Comparison of ENCODE assay signal across 8 mouse cellular contexts in genomic region chr17:63498717-63499635, GRCm38 (mm10). TPM values are rescaled to one million over a fixed set of nuclear protein-coding genes. Genes with fewer than 3 reads are reported as not detected.
DNase-seq lines count a peak whose midpoint lies in the region; ATAC-seq lines count a peak whose summit lies in the region.

No protein-coding gene starts in this region.

- H3K27me3 ChIP-seq in embryonic facial prominence, embryonic 13.5 days, result no peaks in the 10 kb centered on the region
- H3K27me3 ChIP-seq in heart, embryonic 15.5 days, result no peaks in the 10 kb centered on the region

- no peaks in the 10 kb centered on the region for H3K9me3 ChIP-seq in embryonic facial prominence, embryonic 13.5 days
- H3K9me3 ChIP-seq in heart, embryonic 15.5 days (replicated peaks), result no peaks in the 10 kb centered on the region

- H3K4me1 ChIP-seq in embryonic facial prominence, embryonic 13.5 days, result peaks cover 41% of the 10 kb centered on the region
- H3K4me1 ChIP-seq in heart, embryonic 15.5 days (replicated peaks), result peaks cover 31% of the 10 kb centered on the region

- peaks cover 9% of the 10 kb centered on the region; the same call in 1 of the 2 replicates for H3K36me3 ChIP-seq in embryonic facial prominence, embryonic 13.5 days
- no peaks in the 10 kb centered on the region for H3K36me3 ChIP-seq in heart, embryonic 15.5 days

- peak overlapping the region; percentile 99 for H3K9ac ChIP-seq in embryonic facial prominence, embryonic 13.5 days
- peak overlapping the region; percentile 96 for H3K9ac ChIP-seq in heart, embryonic 15.5 days

- DNase-seq in CD4-positive, CD25-positive, alpha-beta regulatory T cell, adult 2 months (ENCODE audit: low read depth, low spot score), result peak; percentile 61
- DNase-seq in adrenal gland, adult 8-10 months, result peak; percentile 30
- DNase-seq in kidney, postnatal 36 days, result peak; percentile 43 to 72
- peak; percentile 24 for DNase-seq in lung, postnatal 25 days (ENCODE audit: low spot score)
- DNase-seq in retina, embryonic 14.5 days (ENCODE audit: low spot score), result peak; percentile 65
- DNase-seq in urinary bladder, postnatal 25 days (ENCODE audit: low spot score), result peak; percentile 33

- 1% methylated on average over 42 of the region's 90 CpGs for WGBS in embryonic facial prominence, embryonic 13.5 days
- under 1% methylated on average over 51 of the region's 90 CpGs for WGBS in heart, embryonic 15.5 days

- peak overlapping the region; percentile 91 for H3K4me3 ChIP-seq in embryonic facial prominence, embryonic 13.5 days
- peak overlapping the region; percentile 82 for H3K4me3 ChIP-seq in heart, embryonic 15.5 days

- peak; percentile 59 for ATAC-seq in embryonic facial prominence, embryonic 13.5 days (ENCODE audit: insufficient number of reproducible peaks, insufficient read depth, low FRiP score, low TSS enrichment, low read depth)
- peak; percentile 43 for ATAC-seq in heart, embryonic 15.5 days (replicated peaks; ENCODE audit: insufficient number of reproducible peaks, insufficient read depth, low FRiP score, low read depth)

- peak overlapping the region; percentile 98 for H3K27ac ChIP-seq in embryonic facial prominence, embryonic 13.5 days
- H3K27ac ChIP-seq in heart, embryonic 15.5 days, result peak overlapping the region; percentile 99

- H3K4me2 ChIP-seq in embryonic facial prominence, embryonic 13.5 days, result peak overlapping the region; percentile 75
- peak overlapping the region; percentile 80 for H3K4me2 ChIP-seq in heart, embryonic 15.5 days

RNA-seq across cellular contexts. Expression of gene Fbxl17, which starts 0.8 kb away (rescaled TPM):
- 10 to 100 TPM; 35.8 to 48.6 (median 42.7) TPM for total RNA-seq in adrenal gland, adult 8-10 months (2022)
- polyA plus RNA-seq in embryonic facial prominence, embryonic 13.5 days (2015; fragmentation: Nextera tagmentation; extraction: Ambion mirVana), result 7.7 and 8.8 TPM in 2 replicates
- polyA plus RNA-seq in heart, embryonic 15.5 days (2015; fragmentation: Nextera tagmentation; extraction: Ambion mirVana), result 11.1 and 11.7 TPM in 2 replicates

Comparison
In these comparisons a context has a peak if more than half of its experiments do, and no peak if none do; other contexts are left out.
1. Peak in every context shown above with its lines: DNase-seq, ATAC-seq, H3K4me3 ChIP-seq and H3K27ac ChIP-seq.